Mouse (Mus musculus) left cerebral cortex, postnatal 36 days (tissue): ENCODE measurements around the gene Ctnnbip1. TPM values are rescaled to one million over a fixed set of nuclear protein-coding genes. Genes with fewer than 3 reads are reported as not detected.

Experiments
- DNase-seq, 2 experiments: peaks; one replicate each; pipeline ENCODE4 v3.0.0; 2021 to 2022; ENCODE audit warnings: low spot score in 2 of 2, mixed read lengths in 1 of 2
- intact Hi-C: fragments of 180-260 bp; cut with DNase I; formaldehyde crosslinking; loops from one replicate; pipeline ENCODE4 v1.15.1; 2025
- total RNA-seq, 2 experiments: library from RNA; stranded (reverse); gene quantifications; 2 replicates each; pipeline ENCODE4 v1.2.3; 2021

Gene Ctnnbip1
- total RNA-seq = 10 to 100 TPM; 36.7 to 43.5 TPM

GRCm38 (mm10) chr4:149517868-149518340 lies at the start of gene Ctnnbip1:
Gene Ctnnbip1 (plus strand): TSS chr4:149518236.
- intact Hi-C loops = no loop called here

GRCm38 (mm10) chr4:149469557-149469956 lies 48.5 kb upstream of the Ctnnbip1 start:
- no peak for DNase-seq
- intact Hi-C loops = no loop called here

More at GRCm38 (mm10) chr4:149517868-149518340, at the start of gene Ctnnbip1:
- peak; percentile 93 to 96 for DNase-seq

GRCm38 (mm10) chr4:149475096-149475495 lies 42.9 kb upstream of the Ctnnbip1 start:
- no peak for DNase-seq
- intact Hi-C loops = no loop called here

GRCm38 (mm10) chr4:149477078-149477477 lies 41.0 kb upstream of the Ctnnbip1 start, which contains the start of gene Tmem274:
Gene Tmem274 (plus strand): TSS chr4:149477378.
- no peak for DNase-seq
- intact Hi-C loops = no loop called here

- intact Hi-C loops = no loop called here
- DNase-seq = peak in 1 of 2 experiments; percentile 10
Measured at GRCm38 (mm10) chr4:149484566-149484965, 33.5 kb upstream of the Ctnnbip1 start.

- intact Hi-C loops = loop anchor here (5.0 kb wide), 1 partner anchor 57 kb away; no protein-coding TSS in a partner anchor
- DNase-seq = peak; percentile 92
Measured at GRCm38 (mm10) chr4:149485053-149485824, 32.8 kb upstream of the Ctnnbip1 start, which contains the start of the genes Nmnat1 and Lzic. Gene Nmnat1 (minus strand): TSS chr4:149485202. Gene Lzic (plus strand): TSS chr4:149485229.

- intact Hi-C loops = loop anchor here (5.0 kb wide), 1 partner anchor 56 kb away; no protein-coding TSS in a partner anchor
- peak in 1 of 2 experiments; percentile 14 for DNase-seq
Measured at GRCm38 (mm10) chr4:149485825-149486206, 32.2 kb upstream of the Ctnnbip1 start.

GRCm38 (mm10) chr4:149487729-149488128 lies 30.3 kb upstream of the Ctnnbip1 start:
- intact Hi-C loops = loop anchor here (5.0 kb wide), 1 partner anchor 55 kb away; no protein-coding TSS in a partner anchor
- DNase-seq = no peak

GRCm38 (mm10) chr4:149489415-149490240 lies 28.4 kb upstream of the Ctnnbip1 start:
- intact Hi-C loops = loop anchor here (5.0 kb wide), 1 partner anchor 53 kb away; no protein-coding TSS in a partner anchor
- no peak for DNase-seq

- intact Hi-C loops = no loop called here
- DNase-seq = no peak
Measured at GRCm38 (mm10) chr4:149491151-149491550, 26.9 kb upstream of the Ctnnbip1 start.

GRCm38 (mm10) chr4:149496612-149497011 lies 21.4 kb upstream of the Ctnnbip1 start:
- intact Hi-C loops = no loop called here

GRCm38 (mm10) chr4:149498901-149499300 lies 19.1 kb upstream of the Ctnnbip1 start:
- intact Hi-C loops = no loop called here
- DNase-seq = no peak

More at GRCm38 (mm10) chr4:149496612-149497011, 21.4 kb upstream of the Ctnnbip1 start:
- no peak for DNase-seq

- intact Hi-C loops = no loop called here
- DNase-seq = no peak
Measured at GRCm38 (mm10) chr4:149499790-149500189, 18.2 kb upstream of the Ctnnbip1 start.

GRCm38 (mm10) chr4:149504363-149504762 lies 13.7 kb upstream of the Ctnnbip1 start:
- DNase-seq = no peak
- intact Hi-C loops = no loop called here

- DNase-seq = no peak
- intact Hi-C loops = no loop called here
Measured at GRCm38 (mm10) chr4:149504858-149505257, 13.2 kb upstream of the Ctnnbip1 start.

GRCm38 (mm10) chr4:149505261-149505967 lies 12.6 kb upstream of the Ctnnbip1 start:
- no peak for DNase-seq
- intact Hi-C loops = no loop called here

GRCm38 (mm10) chr4:149506904-149507303 lies 11.1 kb upstream of the Ctnnbip1 start:
- intact Hi-C loops = no loop called here
- DNase-seq = no peak

- intact Hi-C loops = no loop called here
- DNase-seq = no peak
Measured at GRCm38 (mm10) chr4:149511221-149511646, 6.8 kb upstream of the Ctnnbip1 start.

GRCm38 (mm10) chr4:149512072-149512471 lies 6.0 kb upstream of the Ctnnbip1 start:
- intact Hi-C loops = no loop called here
- DNase-seq = no peak
